Mouse (Mus musculus): ENCODE measurements around the gene Cyp4a14. TPM values are rescaled to one million over a fixed set of nuclear protein-coding genes. Genes with fewer than 3 reads are reported as not detected.
"Not testable (repeated sequence)": the region's sequence is repeated elsewhere in the genome, so short reads cannot be mapped to it uniquely, and the experiment has no call there.

Cyp4a14 gene
- polyA plus RNA-seq (2012; rRNA removed) = not detected in 2 replicates

- no peak within 1 kb of the TSS for H3K27ac ChIP-seq (ENCODE audit: insufficient read depth, low read length)
- no peak within 1 kb of the TSS for H3K4me3 ChIP-seq (ENCODE audit: insufficient read depth, low read length)
- H3K4me1 ChIP-seq (ENCODE audit: control insufficient read depth, insufficient read depth, low read length) = no peaks in the 10 kb centered on the region
- no peak for TF ChIP-seq CTCF (IDR thresholded peaks at IDR 0.05; ENCODE audit: extremely low read depth, insufficient read depth, low read length)
Measured at GRCm38 (mm10) chr4:115496001-115496400, at the start of gene Cyp4a14. Gene Cyp4a14 (minus strand): TSS chr4:115496142.

GRCm38 (mm10) chr4:115545101-115545500 is 49.2 kb upstream of the Cyp4a14 start:
- Histone ChIP-seq H3K27ac (ENCODE audit: insufficient read depth, low read length) (no peak overlapping the region), H3K4me1 (ENCODE audit: control insufficient read depth, insufficient read depth, low read length) (no peaks in the 10 kb centered on the region), H3K4me3 (ENCODE audit: insufficient read depth, low read length) (no peak overlapping the region)
- no peak for TF ChIP-seq CTCF (IDR thresholded peaks at IDR 0.05; ENCODE audit: extremely low read depth, insufficient read depth, low read length)
- TF ChIP-seq POLR2A (IDR thresholded peaks at IDR 0.05; ENCODE audit: extremely low read depth, insufficient read depth, low read length) = no peak

- Histone ChIP-seq H3K4me3 (ENCODE audit: insufficient read depth, low read length) (no peak overlapping the region), H3K27ac (ENCODE audit: insufficient read depth, low read length) (no peak overlapping the region), H3K4me1 (ENCODE audit: control insufficient read depth, insufficient read depth, low read length) (no peaks in the 10 kb centered on the region)
- TF ChIP-seq POLR2A (IDR thresholded peaks at IDR 0.05; ENCODE audit: extremely low read depth, insufficient read depth, low read length) (no peak), CTCF (IDR thresholded peaks at IDR 0.05; ENCODE audit: extremely low read depth, insufficient read depth, low read length) (no peak)
Measured at GRCm38 (mm10) chr4:115521766-115522165, 25.8 kb upstream of the Cyp4a14 start.

- Histone ChIP-seq H3K27ac (ENCODE audit: insufficient read depth, low read length) (no peak overlapping the region), H3K4me1 (ENCODE audit: control insufficient read depth, insufficient read depth, low read length) (no peaks in the 10 kb centered on the region), H3K4me3 (ENCODE audit: insufficient read depth, low read length) (no peak overlapping the region)
- TF ChIP-seq POLR2A (IDR thresholded peaks at IDR 0.05; ENCODE audit: extremely low read depth, insufficient read depth, low read length) = no peak
- no peak for TF ChIP-seq CTCF (IDR thresholded peaks at IDR 0.05; ENCODE audit: extremely low read depth, insufficient read depth, low read length)
Measured at GRCm38 (mm10) chr4:115519444-115519843, 23.5 kb upstream of the Cyp4a14 start.

GRCm38 (mm10) chr4:115518000-115518399 is 22.1 kb upstream of the Cyp4a14 start, which contains the start of gene Cyp4a10:
Gene Cyp4a10 (plus strand): TSS chr4:115518264.
- not testable (repeated sequence) for H3K4me1 ChIP-seq (ENCODE audit: control insufficient read depth, insufficient read depth, low read length); H3K4me3 ChIP-seq (ENCODE audit: insufficient read depth, low read length); H3K27ac ChIP-seq (ENCODE audit: insufficient read depth, low read length)

- not testable (repeated sequence) for H3K4me3 ChIP-seq (ENCODE audit: insufficient read depth, low read length); H3K27ac ChIP-seq (ENCODE audit: insufficient read depth, low read length); H3K4me1 ChIP-seq (ENCODE audit: control insufficient read depth, insufficient read depth, low read length)
Measured at GRCm38 (mm10) chr4:115513964-115514363, 18.0 kb upstream of the Cyp4a14 start.

GRCm38 (mm10) chr4:115497466-115497865 is 1.5 kb upstream of the Cyp4a14 start:
- TF ChIP-seq POLR2A (IDR thresholded peaks at IDR 0.05; ENCODE audit: extremely low read depth, insufficient read depth, low read length) (no peak), CTCF (IDR thresholded peaks at IDR 0.05; ENCODE audit: extremely low read depth, insufficient read depth, low read length) (no peak)
- Histone ChIP-seq H3K4me1 (ENCODE audit: control insufficient read depth, insufficient read depth, low read length) (no peaks in the 10 kb centered on the region), H3K4me3 (ENCODE audit: insufficient read depth, low read length) (no peak overlapping the region), H3K27ac (ENCODE audit: insufficient read depth, low read length) (no peak overlapping the region)

GRCm38 (mm10) chr4:115481006-115481652 is 14.8 kb downstream of the Cyp4a14 start:
- Histone ChIP-seq H3K27ac (ENCODE audit: insufficient read depth, low read length) (no peak overlapping the region), H3K4me3 (ENCODE audit: insufficient read depth, low read length) (no peak overlapping the region), H3K4me1 (ENCODE audit: control insufficient read depth, insufficient read depth, low read length) (no peaks in the 10 kb centered on the region)
- TF ChIP-seq CTCF (IDR thresholded peaks at IDR 0.05; ENCODE audit: extremely low read depth, insufficient read depth, low read length) (no peak), POLR2A (IDR thresholded peaks at IDR 0.05; ENCODE audit: extremely low read depth, insufficient read depth, low read length) (no peak)

GRCm38 (mm10) chr4:115476051-115476450 is 19.9 kb downstream of the Cyp4a14 start:
- not testable (repeated sequence) for H3K4me1 ChIP-seq (ENCODE audit: control insufficient read depth, insufficient read depth, low read length); H3K4me3 ChIP-seq (ENCODE audit: insufficient read depth, low read length)

GRCm38 (mm10) chr4:115473585-115473984 is 22.4 kb downstream of the Cyp4a14 start:
- not testable (repeated sequence) for H3K4me3 ChIP-seq (ENCODE audit: insufficient read depth, low read length); H3K4me1 ChIP-seq (ENCODE audit: control insufficient read depth, insufficient read depth, low read length)

More at GRCm38 (mm10) chr4:115476051-115476450, 19.9 kb downstream of the Cyp4a14 start:
- H3K27ac ChIP-seq (ENCODE audit: insufficient read depth, low read length) = not testable (repeated sequence)

GRCm38 (mm10) chr4:115452304-115452703 is 43.6 kb downstream of the Cyp4a14 start, which contains the start of gene Cyp4a30b:
Gene Cyp4a30b (plus strand): TSS chr4:115452604.
- no peaks in the 10 kb centered on the region for H3K4me1 ChIP-seq (ENCODE audit: control insufficient read depth, insufficient read depth, low read length)

More at GRCm38 (mm10) chr4:115473585-115473984, 22.4 kb downstream of the Cyp4a14 start:
- H3K27ac ChIP-seq (ENCODE audit: insufficient read depth, low read length) = not testable (repeated sequence)

More at GRCm38 (mm10) chr4:115452304-115452703, 43.6 kb downstream of the Cyp4a14 start, which contains the start of gene Cyp4a30b:
- TF ChIP-seq CTCF (IDR thresholded peaks at IDR 0.05; ENCODE audit: extremely low read depth, insufficient read depth, low read length) = no peak
- TF ChIP-seq POLR2A (IDR thresholded peaks at IDR 0.05; ENCODE audit: extremely low read depth, insufficient read depth, low read length) = no peak
- H3K27ac ChIP-seq (ENCODE audit: insufficient read depth, low read length) = no peak within 1 kb of the TSS
- H3K4me3 ChIP-seq (ENCODE audit: insufficient read depth, low read length) = no peak within 1 kb of the TSS
